Mouse (Mus musculus) granulocyte monocyte progenitor cell, adult 5-6 weeks (primary cell): Measurements from ENCODE around the gene Tex9. TPM values are rescaled to one million over a fixed set of nuclear protein-coding genes. Genes with fewer than 3 reads are reported as not detected.
"Not testable (repeated sequence)": the region's sequence is repeated elsewhere in the genome, so short reads cannot be mapped to it uniquely, and the experiment has no call there.

Source experiments
- ATAC-seq: replicated peaks from 2 replicates; pipeline ENCODE4 v1.8.0; 2016; ENCODE audit warnings: mild to moderate bottlenecking, moderate TSS enrichment, inconsistent platforms; ENCODE audit not compliant: poor library complexity, severe bottlenecking
- total RNA-seq, 2 experiments: library from RNA; stranded (forward) in 1 of 2; stranded (reverse) in 1 of 2; fragments of 200-712, 200-1000 nt in 1 of 2; fragments of >200 nt in 1 of 2; fragmentation: Nextera tagmentation in 1 of 2; gene quantifications; 2 replicates each; pipeline ENCODE4 v1.2.3; 2014 to 2017

Gene Tex9
- total RNA-seq, 2 experiments from 2014 or later: 14.3 to 25.5 TPM

DNA sequence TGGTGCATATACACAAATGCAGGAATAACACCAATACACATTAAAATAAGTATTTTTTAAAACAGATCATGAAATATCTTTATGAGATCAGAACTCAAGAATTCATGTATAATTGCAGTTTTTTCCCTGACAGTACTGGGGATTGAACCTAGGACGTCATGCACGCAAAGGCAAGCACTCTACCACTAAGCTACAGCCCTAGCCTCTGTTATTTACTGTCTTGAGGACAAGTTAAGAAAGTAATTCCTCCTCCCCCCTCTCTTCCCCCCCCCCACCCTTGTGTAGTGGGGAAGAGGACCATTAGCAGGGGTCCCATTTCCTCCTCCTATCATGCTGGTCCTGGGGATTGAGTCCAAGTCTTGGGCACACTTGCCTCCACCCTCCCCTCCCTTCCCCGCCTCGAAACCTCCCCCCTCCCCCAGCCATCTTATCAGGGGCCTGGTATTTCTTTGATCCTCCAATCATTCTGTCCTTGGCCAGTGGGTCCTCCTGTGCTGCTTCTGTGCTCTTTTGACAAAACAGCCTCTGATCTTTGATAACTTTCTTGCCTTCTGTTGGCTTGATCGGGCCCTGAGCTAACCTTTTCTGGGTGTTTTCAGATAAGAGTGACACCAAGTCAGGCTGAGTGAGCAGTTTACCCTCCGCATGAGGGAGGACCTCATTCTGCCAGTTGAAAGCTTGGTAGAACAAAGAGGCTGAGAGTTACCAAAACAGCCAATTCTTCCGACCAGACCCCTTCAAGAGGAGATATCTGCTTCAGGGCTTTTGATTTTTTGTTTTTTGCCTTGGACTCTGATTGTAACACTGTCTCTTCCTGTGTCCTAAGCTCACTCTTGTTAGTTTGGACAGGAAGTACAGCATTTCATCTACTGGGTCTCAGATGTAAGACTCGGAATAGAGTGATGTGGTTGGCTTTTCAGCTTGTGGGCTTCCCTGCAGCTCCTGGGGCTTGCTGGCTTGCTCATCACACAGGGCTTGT is 50.8 kb downstream of the Tex9 start:
- no peak for ATAC-seq

DNA sequence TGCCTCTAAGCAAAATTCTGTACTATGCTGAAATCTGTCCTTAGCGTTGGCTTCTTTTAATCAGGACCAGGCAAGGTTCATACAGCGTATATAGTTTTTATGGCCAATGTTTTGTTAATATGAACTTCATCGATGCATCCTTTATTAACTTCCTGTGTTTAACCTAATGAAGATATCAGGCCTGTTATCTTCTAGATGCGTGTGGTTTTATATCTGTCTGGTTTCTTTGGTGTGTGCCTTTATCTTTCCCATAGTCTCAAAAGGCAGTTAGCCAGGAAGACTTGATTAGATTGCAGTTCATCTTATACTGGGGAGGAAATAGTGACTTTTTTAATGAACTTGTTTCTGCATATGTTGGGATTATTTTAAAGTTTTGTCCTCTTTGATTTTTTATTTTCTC is 51.7 kb downstream of the Tex9 start:
- no peak for ATAC-seq

DNA sequence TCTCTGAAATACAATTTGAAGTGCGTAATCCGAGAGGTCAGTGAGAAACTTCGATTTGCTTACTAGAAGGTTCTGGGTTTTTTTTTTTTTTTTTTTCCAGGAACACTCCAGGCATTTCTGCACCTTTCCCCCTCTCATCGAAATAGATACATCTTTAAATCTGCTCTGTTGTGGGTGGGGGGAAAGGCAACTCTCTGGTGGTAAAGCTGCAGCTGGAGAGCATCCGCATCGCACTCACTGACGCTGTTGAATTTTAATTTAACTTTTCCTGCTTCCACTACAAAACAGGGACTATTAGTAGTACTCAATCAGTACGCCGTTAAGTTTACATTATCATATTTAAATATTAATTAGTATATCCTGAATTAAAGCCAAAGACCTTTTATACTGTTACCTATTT is 53.3 kb downstream of the Tex9 start:
- no peak for ATAC-seq

DNA sequence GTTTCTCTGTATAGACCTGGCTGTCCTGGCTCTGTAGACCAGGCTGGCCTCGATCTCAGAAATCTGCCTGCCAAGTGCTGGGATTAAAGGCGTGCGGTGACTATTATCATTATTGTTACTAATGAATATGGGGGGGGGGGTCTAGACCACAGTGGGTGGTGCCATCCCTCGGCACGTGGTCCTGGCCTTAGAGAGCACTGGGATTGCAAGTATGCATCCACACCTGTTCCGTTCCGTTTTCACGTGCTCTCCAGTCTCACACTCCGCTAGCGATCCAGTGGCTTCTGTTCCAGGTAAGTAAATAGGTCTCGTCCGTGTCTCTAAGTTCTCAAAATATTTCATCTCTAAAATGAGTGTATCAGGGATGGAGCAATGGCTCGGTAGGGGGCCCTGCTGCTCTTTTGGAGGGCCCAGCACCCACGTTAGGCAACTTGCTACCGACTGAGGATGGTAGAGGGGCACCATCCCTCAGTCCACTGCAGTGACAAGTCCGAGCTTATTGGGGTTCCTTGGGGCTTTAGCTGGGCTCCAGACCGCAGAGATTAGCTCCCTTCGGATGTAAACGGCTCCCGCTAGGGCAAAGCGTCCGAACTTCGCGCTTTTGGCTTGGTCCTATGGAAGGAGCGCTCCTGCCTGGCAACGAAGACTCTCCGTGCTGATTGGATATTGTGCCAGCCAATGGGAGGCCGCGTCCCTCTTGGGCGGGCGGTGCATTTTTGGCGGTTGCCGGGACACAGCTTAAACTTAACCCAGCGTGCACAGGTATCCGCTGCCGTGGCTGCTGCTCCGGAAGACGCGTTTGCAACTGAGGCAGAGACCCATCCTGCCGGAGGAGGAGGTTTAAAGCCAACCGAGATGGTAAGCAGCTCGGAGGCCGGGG is 54.0 kb downstream of the Tex9 start, which contains the start of gene Mns1:
TSS of gene Mns1 (plus strand) at position 190 of the 880 bp plus-strand sequence.
- peak; percentile 95 for ATAC-seq

DNA sequence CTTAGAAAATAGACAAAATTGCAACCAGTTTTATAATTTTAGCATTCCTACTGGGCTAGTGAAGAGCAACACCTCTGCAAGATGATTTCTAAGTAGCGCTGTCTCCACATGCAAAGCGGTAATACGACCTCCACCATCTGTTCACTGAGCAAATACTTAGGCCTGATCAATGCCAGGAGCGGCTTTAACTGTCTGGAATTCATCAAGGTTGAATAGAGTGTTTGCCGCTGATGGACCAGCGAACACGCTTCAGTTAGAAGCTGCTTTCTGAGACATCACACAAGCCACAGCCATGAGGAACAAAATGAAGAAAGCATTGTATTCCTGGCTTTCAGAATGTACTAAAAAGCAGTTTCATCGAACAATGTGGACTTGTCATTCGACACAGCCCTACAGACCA is 57.1 kb downstream of the Tex9 start:
- no peak for ATAC-seq

DNA sequence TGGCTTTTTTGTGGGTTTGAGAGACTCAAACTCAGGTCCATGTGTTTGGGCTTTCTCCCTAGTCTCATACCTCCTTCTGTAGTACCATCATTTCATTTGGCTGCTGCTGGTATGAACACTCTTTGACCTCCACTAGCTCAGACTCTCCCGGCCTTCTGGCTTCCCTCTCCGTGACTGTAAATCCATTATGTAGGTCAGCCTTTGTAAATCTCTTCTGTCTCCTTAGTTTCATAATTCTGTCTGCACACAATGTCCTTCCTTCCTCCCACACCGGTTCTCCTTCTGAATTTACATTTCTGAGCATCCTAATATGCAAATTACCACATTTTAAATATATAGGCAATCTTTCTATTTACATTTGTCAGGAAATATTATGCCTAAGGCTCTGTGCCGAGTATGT is 64.2 kb downstream of the Tex9 start:
- ATAC-seq: no peak

DNA sequence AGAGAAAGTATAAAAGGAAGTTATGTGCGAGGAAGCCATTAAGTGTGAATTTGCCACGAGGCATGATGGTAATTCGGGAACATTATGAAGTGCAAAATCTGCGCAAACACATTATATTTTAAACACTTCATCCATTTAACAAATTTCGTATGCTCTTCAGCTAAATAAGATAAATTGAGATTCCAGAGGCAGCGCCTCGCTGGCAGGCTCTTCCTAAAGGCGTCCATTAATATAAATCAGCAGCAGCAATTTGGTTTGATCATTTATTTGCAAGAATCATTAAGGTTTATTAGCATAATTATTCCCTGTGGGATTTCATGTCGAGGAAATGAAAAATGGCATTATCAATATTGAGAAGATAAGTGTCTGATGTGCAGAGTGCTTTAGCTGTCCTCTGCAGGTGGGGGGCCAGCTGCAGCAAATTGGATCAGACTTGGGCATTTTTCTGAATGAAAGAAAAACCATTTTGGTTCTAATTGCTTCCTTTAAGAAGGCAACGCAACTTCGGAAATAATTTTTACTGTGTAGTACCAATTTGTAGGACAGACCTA is 66.6 kb downstream of the Tex9 start:
- ATAC-seq: no peak

DNA sequence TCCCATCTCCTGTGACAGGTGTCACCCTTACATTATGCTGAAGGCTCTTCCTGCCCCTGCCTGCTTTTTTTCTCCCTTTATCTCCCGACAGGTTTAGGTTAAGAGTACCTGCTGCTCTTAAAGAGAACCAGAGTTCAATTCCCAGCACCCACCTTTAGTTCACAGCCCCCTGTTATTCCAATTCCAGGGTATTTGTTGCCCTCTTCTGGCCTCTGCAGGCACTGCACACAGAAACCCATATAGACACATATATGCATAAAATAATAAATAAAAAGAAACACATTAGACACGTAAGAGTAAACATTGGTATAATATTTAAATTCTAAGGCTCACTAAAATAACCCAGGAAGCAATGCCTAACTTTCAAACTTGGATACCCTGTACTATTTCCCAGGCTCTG is 69.3 kb downstream of the Tex9 start:
- no peak for ATAC-seq

DNA sequence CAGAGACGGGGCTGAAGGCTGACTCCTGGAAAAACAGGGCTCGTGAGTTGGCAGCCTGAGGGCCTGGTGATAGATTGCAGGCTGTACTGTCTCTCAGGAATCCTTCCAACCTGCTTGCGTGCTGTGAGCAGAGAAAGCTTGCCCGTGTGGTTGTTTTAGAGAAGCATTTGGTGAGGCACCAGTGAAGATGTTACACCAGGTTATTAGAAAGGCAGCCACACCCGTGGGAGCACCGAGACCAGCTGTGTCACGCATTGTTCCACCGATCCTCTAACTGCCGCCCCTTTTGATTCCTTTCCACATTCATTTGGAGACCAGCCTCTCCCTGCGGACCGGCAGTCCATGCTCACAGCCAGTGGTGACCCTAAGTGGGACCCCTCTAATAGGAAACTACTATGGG is 69.7 kb downstream of the Tex9 start:
- ATAC-seq: no peak

DNA sequence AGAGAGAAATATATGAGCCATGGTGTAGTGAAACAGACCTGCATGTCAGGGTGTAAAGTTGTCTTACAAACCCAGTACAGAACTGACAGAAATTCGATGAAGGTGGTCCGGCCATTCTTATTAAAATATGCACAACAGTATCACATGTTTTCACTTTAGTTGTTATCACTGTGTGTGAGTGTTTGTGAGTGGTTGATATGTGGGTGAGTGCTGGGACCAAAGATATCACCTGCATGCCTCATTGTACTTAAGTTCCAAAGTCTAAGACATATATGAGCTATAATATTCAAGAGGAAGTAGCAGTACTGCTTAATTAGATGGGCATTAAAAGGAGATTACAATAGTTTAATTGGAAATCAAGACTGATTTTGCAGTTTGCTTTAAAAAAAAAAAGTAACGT is 71.5 kb downstream of the Tex9 start:
- no peak for ATAC-seq

DNA sequence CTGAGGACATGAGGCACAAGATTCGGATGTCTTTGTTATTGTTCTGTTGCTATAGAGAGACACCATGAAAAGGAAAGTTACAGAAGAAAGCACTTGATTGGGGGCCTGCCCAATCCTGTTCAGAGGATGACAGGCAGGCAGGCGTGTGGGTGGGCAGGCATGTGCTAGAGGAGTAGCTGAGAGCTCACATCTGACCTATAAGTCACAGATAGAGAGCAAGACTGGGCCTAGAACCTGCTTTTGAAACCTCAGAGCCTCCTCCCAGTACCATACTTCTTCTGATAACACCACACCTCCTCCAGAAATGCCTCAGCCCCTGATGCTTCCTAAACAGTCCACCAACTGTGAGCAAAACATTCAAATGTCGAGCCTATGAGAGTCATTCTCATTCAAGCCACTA is 73.6 kb downstream of the Tex9 start:
- ATAC-seq: no peak

DNA sequence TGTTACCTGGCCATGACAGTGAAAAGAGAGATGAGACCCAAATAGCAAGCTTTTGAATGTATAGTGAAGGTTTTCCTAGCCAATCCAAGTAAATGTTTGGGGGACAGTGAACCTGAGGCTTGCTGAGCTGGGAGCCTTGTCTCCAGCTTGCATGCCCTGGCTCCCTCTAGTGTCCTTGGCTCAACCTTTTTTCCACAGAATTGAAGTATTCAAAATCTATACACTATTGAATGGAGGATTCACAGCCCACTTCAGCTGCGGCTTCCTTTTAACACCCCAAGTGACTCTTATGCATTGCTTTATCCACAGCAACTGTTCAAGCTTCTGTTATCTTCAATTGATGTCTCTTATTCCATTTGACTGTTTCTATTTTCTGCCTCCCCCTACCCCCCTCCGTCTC is 80.3 kb downstream of the Tex9 start:
- ATAC-seq: no peak

DNA sequence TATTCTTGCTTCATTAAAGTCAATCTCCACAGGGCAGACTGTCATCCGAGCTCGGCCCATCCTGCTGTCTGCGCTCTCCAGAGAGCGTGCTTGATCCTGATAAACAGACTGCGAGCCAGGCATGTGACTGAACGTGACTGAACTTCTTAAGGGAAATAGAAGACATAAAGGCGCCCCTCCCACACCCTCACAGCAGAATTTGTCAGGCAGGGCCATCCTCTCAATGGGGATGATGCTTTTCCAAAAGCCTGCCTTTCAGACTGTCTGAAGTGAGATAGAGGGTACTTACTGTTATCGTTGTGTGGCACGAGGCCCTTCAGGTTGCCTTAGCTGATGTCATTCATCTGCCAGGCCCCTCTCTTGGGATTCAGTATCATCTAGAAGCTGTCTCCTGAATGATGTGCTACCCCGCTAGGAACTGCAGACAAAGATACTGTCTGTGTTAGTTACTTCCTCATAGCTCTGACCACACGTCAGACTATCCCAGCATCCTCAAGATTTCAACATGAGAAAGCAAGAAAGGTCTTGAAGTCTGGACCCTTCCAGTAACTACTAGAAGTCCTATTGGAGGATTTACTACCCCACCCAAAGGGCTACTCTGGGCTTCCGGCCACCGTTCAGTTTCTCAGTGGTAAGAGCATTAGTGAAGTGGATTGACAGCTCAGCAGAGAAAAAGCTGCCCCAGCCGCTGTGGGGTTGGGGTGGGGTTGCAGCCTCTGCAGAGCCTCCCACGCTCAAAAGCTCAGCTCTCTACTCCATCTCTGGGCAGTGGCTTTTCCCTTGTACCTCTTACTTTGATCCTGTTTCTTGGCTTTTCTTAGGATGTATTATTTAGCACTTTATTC is 82.4 kb downstream of the Tex9 start:
- peak; percentile 79 for ATAC-seq

DNA sequence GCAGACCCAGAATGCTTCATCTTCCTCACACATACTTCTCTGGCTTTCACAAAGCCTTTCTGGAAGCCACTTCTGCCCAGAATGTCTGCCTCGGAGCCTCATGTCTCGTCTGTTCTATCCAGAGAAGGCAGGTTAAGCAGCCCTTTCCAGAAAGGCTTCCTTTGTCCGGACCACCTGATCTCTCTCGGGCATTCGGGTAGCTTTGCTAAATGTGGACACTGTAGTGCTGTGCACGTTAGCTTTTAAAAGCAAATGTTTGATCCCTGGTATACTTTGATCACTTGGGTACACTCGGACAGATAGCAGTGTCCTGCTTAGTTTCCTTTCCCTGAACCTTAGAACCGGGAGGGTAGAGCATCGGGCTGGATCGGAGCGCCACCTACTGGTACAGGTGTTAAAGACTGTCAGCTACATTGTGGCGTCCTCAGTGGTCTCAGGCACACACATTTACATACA is 83.9 kb downstream of the Tex9 start:
- peak; percentile 84 for ATAC-seq

DNA sequence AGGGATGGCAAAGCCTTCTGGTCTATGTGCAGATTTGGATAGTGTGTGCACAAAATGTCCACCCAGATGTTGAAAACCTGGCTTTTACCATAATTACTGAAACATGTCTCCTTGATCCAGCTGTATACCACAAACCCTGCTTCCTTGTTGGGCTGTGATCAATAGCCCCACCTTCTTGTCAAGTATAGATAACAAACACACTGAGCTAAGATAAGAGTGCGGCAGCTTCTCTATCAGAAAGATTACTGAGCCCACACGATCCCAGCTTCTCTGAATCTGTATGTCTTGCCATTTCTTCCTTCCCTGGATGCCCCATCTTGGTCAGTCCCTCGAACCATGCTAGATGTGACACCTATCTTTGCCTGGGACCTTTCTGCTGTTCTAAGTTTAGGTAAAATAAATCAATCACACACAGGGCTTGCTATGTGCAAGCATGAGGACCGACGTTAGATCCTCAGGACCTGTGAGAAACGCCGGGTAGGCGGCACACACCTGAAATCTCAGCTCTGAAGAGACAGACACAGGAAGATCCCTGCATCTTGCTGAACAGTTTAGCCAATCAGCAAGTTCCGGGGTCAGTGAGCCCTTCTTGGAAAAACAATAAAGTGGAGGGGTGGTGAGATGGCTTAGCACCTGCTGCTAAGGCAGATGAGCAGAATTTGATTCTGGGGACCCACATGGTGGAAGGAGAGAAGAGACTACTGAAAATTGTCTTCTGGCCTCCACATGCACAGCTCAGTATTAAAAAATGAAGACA is 86.0 kb downstream of the Tex9 start:
- no peak for ATAC-seq

DNA sequence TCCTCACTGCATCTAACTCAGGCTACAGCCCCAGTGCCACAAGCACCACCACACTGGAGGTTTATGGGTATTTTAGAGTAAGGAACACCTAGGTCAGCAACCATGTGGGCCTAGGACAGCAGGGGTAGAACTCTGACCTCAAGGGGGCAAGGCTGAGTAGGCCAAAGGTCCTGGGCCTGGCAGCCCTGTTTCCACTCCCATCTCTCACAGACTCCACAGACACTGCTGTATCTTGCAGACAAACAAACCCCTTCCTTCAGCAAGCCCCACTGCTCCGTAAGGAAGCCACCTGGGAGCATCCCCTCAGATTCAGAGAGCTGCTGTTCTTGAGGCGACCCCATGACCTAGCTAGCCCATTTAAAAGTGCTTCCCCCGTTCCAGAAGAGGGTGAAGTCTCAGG is 87.1 kb downstream of the Tex9 start:
- ATAC-seq: no peak

DNA sequence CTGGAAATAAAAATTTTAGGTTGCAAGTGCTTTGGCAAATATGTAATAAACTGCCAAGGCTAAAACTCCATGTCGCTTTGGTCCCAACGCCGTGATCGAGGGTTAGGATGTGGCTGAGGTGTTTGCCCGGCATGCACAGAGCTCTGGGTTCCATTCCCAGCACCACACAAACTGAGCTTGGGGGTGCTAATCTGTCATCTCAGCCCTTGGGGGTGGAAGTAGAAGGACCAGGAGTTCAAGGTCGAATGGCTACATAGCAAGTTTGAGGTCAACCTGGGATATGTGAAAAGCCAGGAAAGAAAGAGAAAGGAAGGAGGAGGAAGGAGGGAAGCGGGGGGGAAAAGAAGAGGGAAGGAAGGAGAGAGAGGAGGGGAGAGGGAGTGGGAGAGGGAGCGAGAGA is 87.6 kb downstream of the Tex9 start:
- ATAC-seq: no peak

DNA sequence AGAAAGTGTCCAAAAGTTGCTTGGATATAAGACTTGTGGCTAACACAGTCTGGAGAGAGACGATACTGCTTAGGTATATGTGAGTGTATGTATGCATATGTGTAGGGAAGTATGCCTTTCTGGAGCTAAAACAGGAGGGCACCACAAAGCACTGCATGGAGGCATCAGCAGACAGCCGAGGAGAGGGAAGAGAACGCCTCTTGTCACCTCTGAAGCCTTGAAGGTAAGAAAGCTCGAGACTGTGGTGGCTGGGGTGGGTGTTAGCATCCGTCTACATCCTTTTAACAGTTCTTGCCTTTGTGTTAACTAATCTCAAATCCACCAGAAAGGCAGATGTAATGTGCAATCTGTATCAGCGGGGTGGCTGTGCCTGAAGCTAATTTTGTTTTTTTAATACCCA is 88.6 kb downstream of the Tex9 start:
- ATAC-seq: no peak

DNA sequence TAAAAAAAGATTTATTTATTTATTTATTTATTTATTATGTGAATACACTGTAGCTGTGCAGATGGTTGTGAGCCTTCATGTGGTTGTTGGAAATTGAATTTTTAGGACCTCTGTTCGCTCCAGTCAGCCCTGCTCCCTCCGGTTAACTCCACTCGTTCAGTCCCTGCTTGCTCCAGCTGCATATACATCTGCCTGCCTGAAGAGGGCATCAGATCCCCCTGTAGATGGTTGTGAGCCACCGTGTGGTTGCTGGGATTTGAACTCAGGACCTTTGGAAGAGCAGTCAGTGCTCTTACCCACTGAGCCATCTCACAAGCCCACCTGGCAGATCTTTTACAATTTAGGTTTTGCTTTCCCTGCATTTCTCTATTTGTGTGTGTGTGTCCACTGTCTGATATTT is 90.2 kb downstream of the Tex9 start:
- ATAC-seq: not testable (repeated sequence)
